ENCODE assay signal across 8 mouse cellular contexts in genomic region chr5:75155741-75156553, GRCm38 (mm10). TPM values are rescaled to one million over a fixed set of nuclear protein-coding genes. Genes with fewer than 3 reads are reported as not detected.
DNase-seq lines count a peak whose midpoint lies in the region; ATAC-seq and TF ChIP-seq lines count a peak whose summit lies in the region.

No protein-coding gene starts in this region.

- TF ChIP-seq CTCF in forebrain, postnatal 0 days (IDR thresholded peaks at IDR 0.05; ENCODE audit: low read depth): peak; percentile 83

- peak overlapping the region; percentile 39 for H3K4me3 ChIP-seq in forebrain, postnatal 0 days (ENCODE audit: low read depth, low read length)
- H3K4me3 ChIP-seq in lung, embryonic 15.5 days: peak overlapping the region; percentile 55

- no peaks in the 10 kb centered on the region for H3K9me3 ChIP-seq in forebrain, postnatal 0 days (ENCODE audit: low read length)
- no peaks in the 10 kb centered on the region for H3K9me3 ChIP-seq in lung, embryonic 15.5 days

- peak overlapping the region; percentile 86 for H3K4me2 ChIP-seq in forebrain, postnatal 0 days (ENCODE audit: low read depth)
- H3K4me2 ChIP-seq in lung, embryonic 15.5 days: peak overlapping the region; percentile 88

- peaks cover 20% of the 10 kb centered on the region for H3K4me1 ChIP-seq in forebrain, postnatal 0 days (ENCODE audit: insufficient read depth)
- H3K4me1 ChIP-seq in lung, embryonic 15.5 days: peaks cover 14% of the 10 kb centered on the region; the same call in 1 of the 2 replicates

- peaks cover 38% of the 10 kb centered on the region for H3K27me3 ChIP-seq in forebrain, postnatal 0 days (ENCODE audit: insufficient read depth, low read length)
- H3K27me3 ChIP-seq in lung, embryonic 15.5 days: peaks cover 35% of the 10 kb centered on the region

- under 1% methylated on average over 51 of the region's 52 CpGs for WGBS in forebrain, postnatal 0 days
- WGBS in lung, embryonic 15.5 days: under 1% methylated on average over 52 of the region's 52 CpGs

- H3K27ac ChIP-seq in forebrain, postnatal 0 days (ENCODE audit: low read depth, low read length): no peak overlapping the region
- peak overlapping the region; percentile 72 for H3K27ac ChIP-seq in lung, embryonic 15.5 days

- DNase-seq in ES-CJ7 (ENCODE audit: low read depth, low spot score): peak; percentile 91
- DNase-seq in cerebellum, adult 11-12 months: peak; percentile 28
- peak; percentile 88 for DNase-seq in forebrain, postnatal 0 days
- peak; percentile 94 for DNase-seq in heart, postnatal 4 days
- DNase-seq in layer of hippocampus, adult 8-10 months (ENCODE audit: low spot score in 2 of 2): peak; percentile 33 to 81
- peak; percentile 69 for DNase-seq in ovary, postnatal 10 days (ENCODE audit: low spot score)
- DNase-seq in thymus, postnatal 0 days (ENCODE audit: low spot score): peak; percentile 83

- ATAC-seq in forebrain, postnatal 0 days: peak; percentile 84
- ATAC-seq in lung, embryonic 15.5 days (ENCODE audit: borderline replicate concordance, extremely low read depth, low FRiP score, low TSS enrichment): peak; percentile 84

- no peaks in the 10 kb centered on the region for H3K36me3 ChIP-seq in forebrain, postnatal 0 days (ENCODE audit: insufficient read depth)
- no peaks in the 10 kb centered on the region for H3K36me3 ChIP-seq in lung, embryonic 15.5 days

- H3K9ac ChIP-seq in forebrain, postnatal 0 days: peak overlapping the region; percentile 47
- peak overlapping the region; percentile 46 for H3K9ac ChIP-seq in lung, embryonic 15.5 days

RNA-seq across cellular contexts. Expression of gene Pdgfra, which starts 3.9 kb away (rescaled TPM):
- total RNA-seq in forebrain, postnatal 0 days (2014; rRNA removed): 43.9 and 49.9 TPM in 2 replicates
- 10.0 and 14.0 TPM in 2 replicates for polyA plus RNA-seq in forebrain, postnatal 0 days (2015; fragmentation: Nextera tagmentation; extraction: Ambion mirVana)
- 10 to 100 TPM; 34.4 to 39.0 TPM for total RNA-seq in heart, postnatal 4 days (2021)
- 10 to 100 TPM; 35.8 to 45.2 (median 38.4) TPM for total RNA-seq in layer of hippocampus, adult 8-10 months (2022)
- 39.5 and 43.6 TPM in 2 replicates for polyA plus RNA-seq in lung, embryonic 15.5 days (2015; fragmentation: Nextera tagmentation; extraction: Ambion mirVana)
- 1.6 and 2.1 TPM in 2 replicates for polyA plus RNA-seq in thymus, postnatal 0 days (2015; fragmentation: Nextera tagmentation; extraction: Ambion mirVana)

Comparison
In these comparisons a context has a peak if more than half of its experiments do, and no peak if none do; other contexts are left out.
1. DNase-seq: peak in every context shown above with its lines; median percentile 94 in heart, postnatal 4 days; 91 in ES-CJ7; 88 in forebrain, postnatal 0 days; 83 in thymus, postnatal 0 days; 69 in ovary, postnatal 10 days; 57 in layer of hippocampus, adult 8-10 months; 28 in cerebellum, adult 11-12 months.